Mouse (Mus musculus) right cerebral cortex, postnatal 36 days (tissue): ENCODE results near the gene Ddx49.

Source experiments
- DNase-seq, 2 experiments: peaks; one replicate each; pipeline ENCODE4 v3.0.0; 2022; ENCODE audit warnings: low spot score in 2 of 2, mixed read lengths in 1 of 2

Gene Ddx49

GRCm38 (mm10) chr8:70267674-70268073 is 34.6 kb downstream of the Ddx49 start:
- DNase-seq, result no peak

DNA sequence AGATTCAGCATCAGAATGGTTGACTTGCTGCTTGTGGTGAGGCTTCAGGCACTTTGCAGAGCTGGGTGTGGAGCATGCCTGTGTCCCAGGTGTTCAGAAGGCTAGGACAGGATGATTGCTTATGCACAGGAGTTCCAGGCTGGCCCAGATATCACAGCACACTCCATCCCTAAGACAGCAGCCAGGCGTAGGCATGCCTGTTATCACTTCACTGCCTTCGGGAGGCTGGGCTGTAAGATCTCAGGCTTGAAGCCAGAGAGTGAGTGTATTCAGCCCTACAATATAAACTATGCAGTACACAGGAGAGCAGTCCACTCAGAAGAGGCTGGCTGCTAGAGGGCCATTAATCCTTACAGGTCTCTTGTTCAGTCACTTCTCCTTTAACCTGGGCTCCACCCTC is 43.2 kb downstream of the Ddx49 start:
- DNase-seq, result no peak

GRCm38 (mm10) chr8:70258600-70258999 is 43.7 kb downstream of the Ddx49 start:
- DNase-seq, result no peak

GRCm38 (mm10) chr8:70257456-70257855 is 44.8 kb downstream of the Ddx49 start:
- no peak for DNase-seq

DNA sequence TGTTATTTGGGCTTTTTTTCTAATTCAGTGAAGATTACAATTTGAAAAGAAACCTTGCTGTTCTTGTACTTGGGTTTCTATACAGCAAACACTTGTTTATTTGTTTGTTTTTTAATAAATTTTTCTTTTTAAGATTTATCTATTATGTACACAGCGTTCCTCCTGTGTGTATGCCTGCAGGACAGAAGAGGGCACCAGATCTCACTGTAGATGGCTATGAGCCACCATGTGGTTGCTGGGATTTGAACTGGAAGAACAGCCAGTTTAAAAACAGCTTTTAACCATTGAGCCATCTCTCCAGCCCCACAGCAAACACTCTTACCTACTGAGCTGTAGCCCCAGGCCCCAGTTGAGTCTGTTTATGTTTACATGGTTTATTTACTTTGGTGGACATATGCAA is 47.7 kb downstream of the Ddx49 start:
- no peak for DNase-seq

GRCm38 (mm10) chr8:70247841-70248240 is 54.4 kb downstream of the Ddx49 start:
- no peak for DNase-seq

DNA sequence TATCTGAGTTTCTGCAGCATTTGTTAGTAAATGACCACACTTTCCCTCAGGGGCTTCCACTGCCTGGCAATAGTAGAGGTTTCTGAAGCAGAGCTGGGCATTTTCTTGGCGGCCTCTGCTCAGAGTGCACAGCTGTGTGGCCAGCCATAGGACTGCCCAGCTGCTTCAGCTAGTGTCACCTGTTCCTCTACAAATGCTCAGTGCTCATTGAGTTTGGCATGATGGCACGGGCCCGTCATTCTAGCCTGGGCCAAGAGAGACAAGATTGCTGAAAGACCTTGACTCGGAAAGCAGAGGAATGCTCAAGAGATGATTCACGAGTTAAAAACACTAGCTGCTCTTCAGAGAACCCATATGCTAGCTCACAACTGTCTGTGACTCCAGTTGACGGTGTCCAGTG is 55.7 kb downstream of the Ddx49 start:
- no peak for DNase-seq
